Mouse (Mus musculus) naive thymus-derived CD4-positive, alpha-beta T cell, adult 5 months (primary cell): Measurements from ENCODE around the gene Mup19. TPM values are rescaled to one million over a fixed set of nuclear protein-coding genes. Genes with fewer than 3 reads are reported as not detected.

ENCODE experiments used
- polyA plus RNA-seq: library from polyadenylated mRNA; unstranded; fragments of 100-300 nt; shearing (Covaris generic); gene quantifications from one replicate; pipeline ENCODE4 v1.2.1, GENCODE M21; 2017

Gene Mup19
- polyA plus RNA-seq, result not detected

DNA sequence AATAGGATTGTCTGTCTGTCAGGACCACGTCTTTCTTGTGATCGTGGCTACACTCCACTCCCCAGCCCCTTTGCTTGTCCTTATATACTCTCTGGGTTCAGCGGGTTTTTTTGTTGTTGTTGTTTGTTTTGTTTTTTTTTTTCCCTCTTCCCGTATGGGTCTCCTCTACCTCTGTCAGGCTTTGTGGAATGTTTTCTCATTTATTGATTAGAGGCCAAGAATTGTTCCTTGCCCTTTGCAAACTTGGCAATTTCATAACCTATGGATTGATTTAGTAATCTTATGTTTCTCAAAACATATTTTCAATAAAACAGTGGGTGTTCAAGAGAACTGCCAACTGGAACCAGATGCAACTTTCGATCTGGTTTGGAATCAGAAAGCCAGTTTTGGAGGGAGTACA, at the start of gene Mup19:
Gene Mup19, minus strand, starts transcription at position 101 of the 400 bp plus-strand sequence.

Other genes with a start within 250 kb of the Mup19 start
- gene Mup17, start 186.4 kb downstream of the Mup19 start, polyA plus RNA-seq, result not detected
- not detected for gene Mup18, start 108.1 kb downstream of the Mup19 start, polyA plus RNA-seq
- gene Mup5, start 53.0 kb upstream of the Mup19 start, polyA plus RNA-seq, result not detected